Mouse (Mus musculus) G1E-ER4 (cell line): ENCODE data around the gene Ift22. TPM values are rescaled to one million over a fixed set of nuclear protein-coding genes. Genes with fewer than 3 reads are reported as not detected.

Experiments
- GATA1 ChIP-seq: IDR thresholded peaks from one replicate; pipeline ENCODE4 v1.8.0; 2012; ENCODE audit warnings: low read length, inconsistent platforms
- polyA plus RNA-seq: library from polyadenylated mRNA; stranded (reverse); fragments of >175 nt; gene quantifications from 2 replicates; pipeline ENCODE4 v1.2.3, GENCODE M21; 2012

The Ift22 gene
- polyA plus RNA-seq, 1 experiment = 4.9 TPM

- TF ChIP-seq GATA1 = no peak
These were observed 19.2 kb upstream of the Ift22 start for GRCm38 (mm10) chr5:136888539-136889355.

GRCm38 (mm10) chr5:136894840-136895528 is 13.0 kb upstream of the Ift22 start:
- no peak for TF ChIP-seq GATA1

GRCm38 (mm10) chr5:136895529-136895963 is 12.4 kb upstream of the Ift22 start:
- no peak for TF ChIP-seq GATA1

DNA sequence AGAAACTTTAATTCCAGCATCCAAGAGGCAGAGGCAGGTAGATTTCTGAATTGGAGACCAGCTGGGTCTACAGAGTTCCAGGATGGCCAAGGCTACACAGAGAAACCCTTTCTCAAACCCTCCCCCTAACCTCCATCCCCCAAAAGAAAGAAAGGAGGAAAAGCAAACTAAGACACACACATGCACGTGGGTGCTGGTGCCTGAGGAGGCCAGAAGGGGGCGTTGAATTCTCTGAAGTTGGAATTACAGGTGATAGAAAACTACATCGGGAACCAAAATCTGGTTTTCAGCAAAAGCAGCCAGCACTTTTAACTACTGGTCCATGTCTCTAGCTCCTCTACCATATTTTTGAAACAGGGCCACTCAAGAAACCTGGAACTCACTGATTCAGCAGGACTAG is 3.3 kb upstream of the Ift22 start:
- no peak for TF ChIP-seq GATA1

DNA sequence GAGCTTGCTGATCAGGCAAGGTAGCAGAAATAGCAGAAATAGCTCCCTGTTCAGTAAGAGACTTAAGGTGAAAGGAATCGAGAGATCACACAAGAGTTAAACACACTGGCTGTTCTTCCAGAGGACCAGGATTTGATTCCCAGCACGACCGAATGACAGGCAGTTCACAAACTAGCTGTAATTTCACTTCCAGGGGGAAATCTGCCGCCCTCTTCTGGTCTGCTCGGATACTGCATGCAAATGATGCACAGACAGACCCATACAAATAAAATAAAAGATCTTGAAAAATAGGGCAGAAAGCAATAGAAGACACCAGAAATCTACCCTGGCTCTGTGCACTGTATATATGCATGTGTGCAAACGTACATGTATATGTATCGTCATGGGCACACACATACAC is 2.3 kb upstream of the Ift22 start:
- no peak for TF ChIP-seq GATA1

DNA sequence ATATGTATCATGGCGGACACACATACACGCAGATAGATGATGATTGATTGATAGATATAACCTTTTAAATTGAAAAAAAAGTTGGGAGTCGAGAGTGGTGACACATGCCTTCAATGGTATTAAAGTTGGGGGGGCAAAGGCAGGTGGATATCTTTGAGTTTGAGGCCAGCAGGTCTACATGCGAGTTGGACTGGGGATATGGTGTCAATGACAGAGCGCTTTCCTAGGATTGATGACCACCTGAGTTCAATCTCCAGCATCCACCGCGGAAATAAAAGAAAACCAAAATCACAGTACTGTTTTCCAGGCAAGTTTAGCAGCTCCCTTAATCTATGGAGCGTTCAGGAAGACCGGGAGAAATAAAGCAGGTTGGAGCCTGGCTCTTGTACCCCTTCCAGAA is 363 bp upstream of the Ift22 start:
- no peak for TF ChIP-seq GATA1

- TF ChIP-seq GATA1 = no peak
These were observed 6.2 kb downstream of the Ift22 start for GRCm38 (mm10) chr5:136914183-136914582.

DNA sequence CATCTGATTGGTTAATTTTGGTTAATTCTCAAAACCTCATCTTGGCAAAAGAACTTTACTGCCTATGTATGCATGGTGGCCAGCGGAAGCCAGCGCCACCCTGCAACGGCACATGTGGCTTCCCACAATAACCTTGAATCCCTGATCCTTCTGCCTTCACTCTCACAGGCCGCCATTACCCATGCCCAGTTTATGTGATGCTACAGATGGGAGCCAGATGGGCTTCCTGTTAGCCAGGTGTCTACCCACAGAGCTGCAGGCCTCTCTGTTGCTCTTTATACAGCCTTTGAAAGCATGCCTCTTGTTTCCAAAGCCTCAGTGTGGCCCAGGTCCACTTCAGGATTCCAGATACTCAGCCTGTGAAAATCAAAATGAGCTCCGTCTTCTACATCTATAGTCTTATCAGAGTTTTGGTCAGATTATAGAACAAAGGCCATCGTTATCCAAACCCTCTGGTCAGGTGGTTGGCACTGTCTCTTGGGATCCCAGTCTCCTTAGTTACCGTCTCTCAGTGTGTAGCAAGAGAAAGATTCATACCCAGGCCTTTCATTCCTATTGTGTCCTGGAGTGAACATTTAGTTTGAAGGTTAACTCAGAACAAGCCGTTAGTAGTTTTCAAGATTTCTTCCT is 9.8 kb downstream of the Ift22 start:
- TF ChIP-seq GATA1 = no peak

DNA sequence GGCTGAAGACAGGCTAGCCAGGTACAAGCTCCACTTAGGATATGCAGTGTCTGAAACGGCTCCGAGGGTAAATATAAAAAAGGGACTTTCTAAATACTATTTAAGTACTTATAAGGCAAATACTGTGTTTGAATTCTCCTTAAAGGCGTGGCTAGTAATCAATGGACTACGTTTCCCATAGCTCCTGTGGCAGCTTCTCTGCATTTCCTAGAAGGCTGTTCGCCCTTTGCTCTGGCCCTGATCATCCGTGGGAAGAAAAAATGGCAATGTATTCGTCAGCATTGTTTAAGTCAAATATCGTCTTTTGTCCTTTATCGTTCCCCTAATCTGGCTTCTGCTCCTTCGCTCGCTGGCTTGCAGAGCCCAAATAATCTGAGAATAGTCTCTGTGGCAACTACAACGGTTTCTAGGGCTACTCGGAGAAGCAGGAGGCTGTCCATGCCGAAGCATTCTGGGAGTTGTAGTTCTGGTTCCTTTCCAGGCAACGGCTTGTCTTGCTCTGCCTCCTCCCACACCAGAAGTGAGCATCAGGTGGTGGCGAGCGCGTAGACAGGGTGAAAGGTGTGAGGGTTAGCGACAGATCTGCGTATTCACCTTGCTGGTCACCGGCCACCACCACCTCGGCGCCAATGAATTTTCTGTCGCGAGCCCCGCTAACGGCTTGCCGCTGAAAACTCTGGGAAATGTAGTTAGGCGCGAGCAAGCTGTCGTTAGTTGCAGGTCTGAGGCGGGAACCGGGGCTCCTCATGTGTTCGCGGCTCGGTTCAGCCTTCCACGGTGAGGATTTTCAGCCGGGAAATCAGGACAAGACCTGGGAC is 10.9 kb downstream of the Ift22 start:
- TF ChIP-seq GATA1 = no peak

DNA sequence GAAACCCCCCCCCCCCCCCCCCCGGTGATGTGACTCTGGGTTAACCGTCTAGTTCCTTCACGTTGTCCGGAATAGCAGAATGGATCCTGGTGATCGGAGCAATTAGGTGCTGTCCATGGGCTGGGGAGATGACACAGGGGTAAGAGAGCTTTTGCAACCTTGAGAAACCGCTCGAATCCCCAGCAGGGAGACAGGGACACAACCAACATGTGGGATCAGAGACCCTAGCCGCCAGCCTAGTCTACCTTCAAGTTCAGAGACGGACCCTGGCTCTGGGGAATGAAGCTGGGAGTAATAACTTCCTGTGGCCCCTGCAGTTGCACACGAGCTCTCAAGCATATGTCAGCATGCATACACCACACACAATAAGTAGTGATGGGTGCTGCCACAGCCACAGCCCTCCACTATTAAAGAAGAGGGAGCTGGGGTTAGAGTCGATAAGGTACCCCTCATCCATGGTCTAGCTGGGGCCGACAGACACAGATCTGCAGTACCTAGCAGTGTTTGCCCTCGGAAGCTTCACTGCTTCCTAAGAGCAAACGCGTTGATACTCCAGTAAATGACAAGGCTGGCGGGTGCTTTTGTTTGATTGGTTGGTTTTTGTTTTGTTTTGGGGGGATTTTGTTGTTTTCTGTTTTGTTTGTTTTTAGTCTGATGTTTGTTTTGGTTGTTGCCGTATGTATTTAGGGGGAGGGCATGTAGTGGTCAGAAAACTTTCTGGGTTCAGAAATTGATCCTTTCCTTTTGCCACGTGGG is 11.8 kb downstream of the Ift22 start:
- TF ChIP-seq GATA1 = no peak

- no peak for TF ChIP-seq GATA1
These were observed 14.9 kb downstream of the Ift22 start for GRCm38 (mm10) chr5:136922830-136923229.

- TF ChIP-seq GATA1 = no peak
These were observed 16.0 kb downstream of the Ift22 start for GRCm38 (mm10) chr5:136923751-136924478.

DNA sequence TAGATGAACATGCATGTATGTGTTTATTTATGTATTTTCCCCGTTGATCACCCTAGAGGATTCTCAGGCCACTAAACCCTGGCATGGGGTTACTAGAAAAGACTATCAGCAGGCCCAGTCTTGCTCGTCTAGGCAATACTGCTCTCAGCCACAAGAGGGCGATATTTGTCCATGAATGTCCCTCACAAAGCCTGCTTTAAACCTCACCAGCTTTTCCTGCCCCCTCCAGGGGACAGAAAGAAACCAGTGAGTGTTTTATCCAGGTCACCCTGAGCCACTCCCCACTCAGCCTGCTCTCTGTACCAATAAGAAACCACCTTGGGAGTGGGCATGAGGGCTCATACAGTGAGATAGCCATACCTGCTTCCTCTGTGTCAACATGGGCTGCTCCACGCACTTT is 21.1 kb downstream of the Ift22 start:
- TF ChIP-seq GATA1 = no peak

GRCm38 (mm10) chr5:136931896-136932295 is 23.9 kb downstream of the Ift22 start:
- no peak for TF ChIP-seq GATA1
